Mouse (Mus musculus): ENCODE data around the gene Slc25a10.

DNA sequence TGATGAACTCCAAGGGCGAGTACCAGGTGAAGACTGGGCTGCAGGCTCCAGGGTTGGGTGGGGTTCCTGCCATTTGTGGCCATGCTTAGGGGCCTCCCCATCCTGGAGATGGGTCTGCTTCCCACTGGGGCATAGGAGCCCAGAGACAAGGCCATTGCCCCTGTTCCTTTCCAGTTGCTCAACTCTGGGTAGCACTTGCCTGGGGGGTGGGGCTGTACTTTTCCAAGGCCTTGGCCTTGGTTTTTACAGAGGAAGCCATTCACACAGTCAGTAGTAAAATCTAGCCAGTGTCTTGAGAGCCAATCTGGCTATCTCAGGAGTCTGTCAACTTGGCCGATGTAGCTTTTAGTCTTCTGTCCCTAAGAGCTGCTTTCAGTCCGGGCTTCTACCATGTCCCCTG lies 5.8 kb downstream of the Slc25a10 start:
- TF ChIP-seq CTCF (IDR thresholded peaks at IDR 0.05; ENCODE audit: extremely low read depth, insufficient read length, insufficient replicate concordance, low read depth, low read length) (no peak), POLR2A (IDR thresholded peaks at IDR 0.05; ENCODE audit: low read depth, low read length) (no peak)

Measured in small intestine, adult 2 months (tissue).